Mouse (Mus musculus) inflammation-experienced regulatory T-cells, adult 6 months (primary cell): ENCODE results near the gene Gm5039. TPM values are rescaled to one million over a fixed set of nuclear protein-coding genes. Genes with fewer than 3 reads are reported as not detected.
A peak's percentile ranks its signal among the peaks of the same experiment; 100 is the strongest.
"Not testable (repeated sequence)": the region's sequence is repeated elsewhere in the genome, so short reads cannot be mapped to it uniquely, and the experiment has no call there.

Experiments
- ATAC-seq: one replicate; pipeline ENCODE4 v1.8.0; 2017
- polyA plus RNA-seq, 3 experiments: library from polyadenylated mRNA; unstranded; fragments of 100-300 nt; shearing (Covaris generic); gene quantifications; one replicate each; pipeline ENCODE4 v1.2.1; 2017

Gene Gm5039
- not detected for polyA plus RNA-seq

DNA sequence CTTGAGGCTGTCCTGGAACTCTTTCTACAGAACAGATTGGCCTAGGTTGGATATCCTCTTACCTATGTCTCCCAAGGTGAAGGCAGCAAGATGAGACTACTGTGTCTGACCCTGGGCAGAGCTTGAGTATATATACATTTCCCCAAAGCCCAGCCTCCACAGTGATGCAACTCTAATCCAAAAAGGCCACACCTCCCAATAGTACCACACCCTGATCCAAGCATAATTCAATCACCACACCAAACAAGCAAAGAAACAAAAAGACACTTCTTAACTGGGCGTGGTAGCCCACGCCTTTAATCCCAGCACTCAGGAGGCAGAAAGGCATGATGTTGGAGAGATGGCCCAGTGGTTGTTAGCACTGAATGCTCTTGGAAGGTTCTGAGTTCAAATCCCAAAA, at the start of gene Gm5039:
TSS of gene Gm5039 (minus strand) at position 101 of the 400 bp plus-strand sequence.
- ATAC-seq, result not testable (repeated sequence)

DNA sequence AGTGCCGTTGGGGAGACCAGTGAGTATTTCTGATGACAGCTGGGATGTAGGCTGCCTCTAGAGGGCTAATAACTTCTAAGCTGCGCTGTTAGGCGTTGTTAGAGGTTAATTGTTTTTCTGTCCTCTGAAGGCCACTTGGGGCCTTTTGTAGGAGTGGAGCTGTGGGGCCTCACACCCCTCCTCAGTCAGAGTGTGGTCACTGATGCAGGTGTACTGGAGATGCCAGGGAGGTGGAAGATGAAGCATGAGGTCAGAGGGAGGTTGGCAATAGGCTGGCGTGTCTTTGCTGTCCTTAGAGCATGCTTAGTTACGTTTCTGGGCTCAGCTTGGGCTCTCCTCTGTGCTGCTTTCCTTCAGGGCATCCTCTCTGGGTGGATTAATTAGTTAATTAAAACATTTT, 48.2 kb upstream of the Gm5039 start:
- ATAC-seq, result no peak

DNA sequence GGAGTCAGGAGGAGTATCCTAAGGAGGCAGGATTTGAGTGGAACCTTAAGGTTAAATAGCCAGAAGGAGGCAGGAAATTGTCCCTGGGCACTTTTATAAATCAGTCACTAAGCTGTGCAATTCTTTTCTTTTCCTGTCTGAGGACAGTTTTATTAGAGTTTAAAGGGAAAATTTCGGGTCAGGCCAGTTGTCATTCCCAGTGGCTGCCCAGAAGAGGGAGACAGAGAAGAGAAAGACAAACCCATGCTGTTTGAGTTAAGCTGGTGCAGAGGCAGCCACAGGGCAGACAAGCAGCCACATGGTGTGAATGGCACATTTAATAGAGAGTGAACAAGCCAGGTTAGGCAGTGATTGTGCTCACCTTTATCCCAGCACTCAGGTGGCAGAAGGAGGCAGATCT, 46.5 kb upstream of the Gm5039 start:
- ATAC-seq, result not testable (repeated sequence)

DNA sequence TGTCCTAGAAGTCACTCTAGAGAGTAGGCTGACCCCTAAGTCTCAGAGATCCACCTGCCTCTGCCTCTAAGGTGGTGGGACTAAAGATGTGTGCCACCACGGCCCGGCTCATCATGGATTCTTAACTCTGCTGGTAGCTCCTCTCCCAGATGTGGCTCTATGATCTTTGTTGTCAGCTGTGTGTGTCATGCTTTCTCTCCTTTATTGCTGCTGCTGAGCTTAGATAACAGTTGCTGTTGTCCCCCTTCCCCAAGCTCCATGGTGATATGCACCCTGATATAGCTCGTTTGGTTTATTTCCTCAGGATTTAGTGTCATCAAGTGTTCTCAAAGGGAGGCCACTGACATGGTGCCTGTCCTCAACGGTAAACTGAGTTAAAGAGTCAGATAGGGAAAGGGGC, 45.9 kb upstream of the Gm5039 start:
- ATAC-seq, result not testable (repeated sequence)

DNA sequence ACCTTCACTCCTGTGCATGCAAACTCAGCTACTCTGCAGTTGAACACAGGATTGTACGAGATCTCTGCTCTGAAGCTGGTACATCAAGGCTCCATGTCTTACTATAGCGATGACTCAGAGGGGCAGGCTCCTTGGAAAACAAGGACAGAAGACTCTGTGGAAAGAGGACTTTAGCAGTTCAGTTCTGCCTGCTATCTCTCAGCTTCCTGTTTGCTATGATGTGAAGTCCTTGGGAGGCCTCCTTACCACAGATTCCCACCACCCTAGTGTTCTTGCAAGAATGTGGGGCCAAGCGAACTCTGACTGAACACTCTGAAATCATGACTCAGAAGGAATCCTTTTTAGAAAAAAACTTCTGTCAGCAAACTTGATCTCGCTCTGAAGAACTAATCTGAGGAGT, 44.8 kb upstream of the Gm5039 start:
- ATAC-seq, result no peak

DNA sequence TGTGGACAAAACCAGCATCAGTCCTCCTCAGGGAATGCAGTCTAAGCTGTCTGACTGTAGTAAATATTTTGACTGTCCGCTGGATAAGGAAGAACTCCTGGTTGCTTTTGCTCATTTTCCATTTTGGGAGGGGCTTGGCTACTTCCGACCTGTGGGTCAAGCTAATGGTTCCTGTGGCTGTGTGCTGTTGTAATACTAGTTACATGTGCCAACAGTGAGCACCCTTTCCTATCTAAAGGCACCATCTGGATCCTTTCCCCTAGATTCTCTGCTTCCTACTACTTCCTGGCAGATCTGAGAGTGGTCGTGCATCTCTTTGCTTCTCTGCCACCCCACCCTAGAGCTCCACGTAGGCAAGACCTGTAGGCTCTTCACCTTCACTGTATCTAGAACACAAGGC, 43.8 kb upstream of the Gm5039 start:
- ATAC-seq, result no peak

DNA sequence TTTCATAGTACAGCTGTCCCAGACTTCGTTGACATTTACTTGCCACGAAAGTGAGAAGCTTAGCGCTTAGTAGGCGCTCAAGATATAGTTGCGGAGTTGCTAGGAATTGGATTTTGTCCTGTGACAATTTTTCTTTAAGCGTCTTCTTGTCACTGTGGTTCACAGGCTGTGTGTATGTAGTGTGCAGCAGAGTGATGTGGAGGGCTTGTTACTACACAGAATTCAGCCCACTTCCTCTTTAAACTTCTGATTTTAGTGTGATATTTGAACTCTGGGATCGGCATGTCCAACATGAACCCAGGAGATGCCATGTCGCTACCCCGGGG, 37.3 kb upstream of the Gm5039 start:
- no peak for ATAC-seq

DNA sequence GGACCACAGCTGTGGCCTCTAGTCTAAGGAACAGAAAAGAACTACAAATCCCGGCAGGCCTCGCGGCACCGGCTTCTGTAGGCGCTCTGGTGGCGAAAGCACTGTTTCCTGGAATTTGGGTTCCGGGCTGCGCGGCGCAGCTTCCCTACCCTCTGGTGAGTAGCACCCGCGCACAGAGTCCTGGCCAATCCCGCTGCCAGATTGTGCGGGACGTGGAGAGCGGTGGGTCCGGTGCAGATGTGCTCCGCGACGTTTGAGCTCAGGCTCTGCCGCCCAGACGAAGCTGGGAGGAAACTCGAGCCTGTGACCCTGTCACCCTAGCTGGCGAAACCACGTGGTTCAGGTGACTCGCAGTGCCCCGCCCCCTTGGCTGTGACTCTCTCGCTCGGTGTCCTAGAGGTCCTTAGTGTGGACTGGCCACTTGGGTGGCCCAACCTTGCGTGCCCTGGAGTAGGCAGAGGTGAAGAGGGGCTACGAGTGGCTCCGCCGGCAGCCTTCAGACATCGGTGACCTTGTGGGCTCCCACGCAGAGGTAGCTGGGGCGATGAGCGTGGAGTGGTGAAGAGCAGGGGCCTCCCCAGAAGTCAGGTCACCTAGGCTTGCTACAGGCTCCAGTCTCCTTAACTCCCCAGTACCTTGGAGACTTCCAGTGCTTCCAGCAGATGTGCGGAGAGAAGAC, 36.8 kb upstream of the Gm5039 start, which contains the start of gene Adck1:
TSS of gene Adck1 (plus strand) at position 114 of the 679 bp plus-strand sequence.
- peak; percentile 95 for ATAC-seq

DNA sequence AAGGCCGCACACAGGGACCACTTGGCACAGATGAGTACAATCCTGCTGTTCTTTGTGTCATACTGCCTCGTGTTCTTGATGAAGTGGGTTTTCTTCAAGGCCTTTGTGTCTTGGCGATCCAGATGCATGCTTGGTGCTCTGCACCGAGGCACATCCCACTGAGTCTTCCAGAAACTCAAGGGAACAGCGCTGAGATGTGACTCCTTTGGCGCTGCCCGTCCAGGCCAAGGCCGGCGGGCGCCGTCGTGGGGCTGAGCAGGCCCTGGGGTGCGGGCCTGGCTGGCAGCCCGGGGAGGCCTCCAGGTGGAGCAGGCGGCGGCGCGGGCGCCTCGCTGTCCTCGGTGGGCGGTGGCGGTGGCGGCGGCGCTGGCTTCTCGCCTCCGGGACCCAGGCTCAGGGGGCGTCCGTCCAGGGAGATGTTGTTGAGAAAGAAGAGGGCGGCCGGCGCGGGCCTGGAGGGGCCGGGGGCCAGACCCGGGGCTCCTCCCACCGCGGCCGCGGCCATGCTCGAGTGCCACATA, 30.4 kb upstream of the Gm5039 start:
- ATAC-seq, result no peak

DNA sequence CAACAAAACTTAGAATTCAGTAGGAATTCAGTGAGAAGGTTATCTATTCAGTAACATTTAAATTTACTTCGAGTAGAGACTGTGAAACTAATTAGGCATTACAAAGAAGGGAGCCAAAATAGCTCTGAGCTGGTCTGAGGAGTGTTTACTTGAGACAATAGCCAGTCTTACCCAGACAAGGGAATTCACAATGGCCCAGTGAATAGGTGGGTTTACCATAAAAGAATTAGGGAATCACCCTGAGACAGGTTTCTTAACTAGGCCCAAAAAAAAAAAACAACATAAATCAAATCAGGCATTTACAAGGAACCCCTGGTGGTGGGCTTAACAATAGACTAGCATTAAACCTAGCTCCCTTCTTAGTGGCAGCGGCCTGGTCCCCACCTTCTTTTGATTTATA, 17.5 kb upstream of the Gm5039 start:
- not testable (repeated sequence) for ATAC-seq

DNA sequence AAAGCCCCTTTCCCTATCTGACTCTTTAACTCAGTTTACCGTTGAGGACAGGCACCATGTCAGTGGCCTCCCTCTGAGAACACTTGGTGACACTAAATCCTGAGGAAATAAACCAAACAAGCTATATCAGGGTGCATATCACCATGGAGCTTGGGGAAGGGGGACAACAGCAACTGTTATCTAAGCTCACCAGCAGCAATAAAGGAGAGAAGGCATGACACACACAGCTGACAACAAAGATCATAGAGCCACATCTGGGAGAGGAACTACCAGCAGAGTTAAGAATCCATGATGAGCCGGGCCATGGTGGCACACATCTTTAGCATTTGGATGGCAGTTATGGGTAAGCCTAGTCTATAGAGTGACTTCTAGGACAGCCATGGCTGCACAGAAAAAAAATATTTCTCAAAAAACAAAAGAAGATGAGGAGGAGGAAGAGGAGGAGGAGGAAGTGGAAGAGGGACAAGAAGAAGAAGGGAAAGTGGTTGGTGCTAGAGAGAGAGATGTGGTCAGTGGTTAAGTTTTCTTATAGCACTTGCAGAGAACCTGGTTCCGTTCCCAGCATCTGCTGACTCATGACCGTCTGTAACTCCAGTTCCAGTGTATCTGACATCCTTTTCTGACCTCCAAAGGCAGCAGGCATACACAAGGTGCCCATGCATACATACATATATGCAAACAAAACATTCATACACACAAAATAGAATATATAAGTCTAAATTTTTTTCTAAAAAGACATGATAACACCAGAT, 13.0 kb upstream of the Gm5039 start:
- ATAC-seq, result not testable (repeated sequence)

DNA sequence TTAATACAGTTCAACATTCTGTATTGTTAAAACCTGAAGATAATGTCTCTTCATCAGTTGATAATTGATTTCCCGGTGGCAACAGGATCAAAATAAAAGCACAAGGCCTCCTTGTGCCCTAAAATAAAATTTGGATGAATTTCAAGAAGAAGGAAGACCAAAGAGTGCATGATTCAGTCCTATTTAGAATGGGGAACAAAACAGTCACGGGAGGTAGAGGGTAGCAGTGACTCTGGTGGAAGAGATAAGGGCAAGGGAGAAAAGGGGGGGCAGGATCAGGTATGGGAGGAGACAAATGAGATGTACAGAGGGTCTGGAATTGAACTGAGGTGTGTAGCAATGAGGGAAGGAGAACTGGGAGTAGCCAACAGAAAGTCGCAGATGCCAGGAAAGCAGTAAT, 9.3 kb downstream of the Gm5039 start:
- ATAC-seq, result no peak

DNA sequence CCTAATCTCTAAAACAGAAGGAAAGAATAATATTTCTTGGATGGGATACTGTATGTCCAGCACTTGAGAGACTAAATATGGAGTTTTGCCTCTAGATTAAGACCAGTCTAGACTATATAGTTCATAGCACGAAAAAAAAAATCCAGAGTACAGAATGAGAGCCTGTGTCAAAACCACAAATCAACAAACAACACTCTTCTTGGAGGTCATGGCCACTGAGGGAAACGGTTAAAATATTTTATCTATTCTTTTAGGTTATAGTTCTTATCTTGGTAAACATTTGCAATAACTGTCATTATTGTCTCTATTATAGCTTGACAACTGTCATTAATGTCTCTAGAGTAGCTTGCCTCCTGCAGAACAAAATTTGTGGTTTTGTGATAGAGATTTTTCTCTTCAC, 26.7 kb downstream of the Gm5039 start:
- ATAC-seq, result not testable (repeated sequence)

DNA sequence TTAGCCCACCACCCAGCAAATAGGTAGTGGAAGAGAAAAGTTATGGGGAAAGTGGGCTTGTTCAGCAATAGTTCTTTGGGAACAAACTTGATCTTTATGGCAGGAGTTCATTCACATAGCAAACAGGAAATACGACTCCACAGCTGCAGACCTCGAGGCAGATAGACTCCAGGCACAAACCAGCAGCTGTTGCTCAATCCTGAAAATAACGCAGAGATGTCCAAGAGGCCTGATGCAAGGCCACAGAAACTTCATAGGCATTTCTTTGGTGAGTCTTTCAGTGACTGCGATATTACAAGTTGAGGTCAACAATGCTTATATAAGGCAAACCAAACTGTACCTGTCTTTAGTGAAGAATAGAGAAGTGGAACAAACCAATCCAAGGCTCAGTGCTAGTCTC, 30.7 kb downstream of the Gm5039 start:
- ATAC-seq, result not testable (repeated sequence)

DNA sequence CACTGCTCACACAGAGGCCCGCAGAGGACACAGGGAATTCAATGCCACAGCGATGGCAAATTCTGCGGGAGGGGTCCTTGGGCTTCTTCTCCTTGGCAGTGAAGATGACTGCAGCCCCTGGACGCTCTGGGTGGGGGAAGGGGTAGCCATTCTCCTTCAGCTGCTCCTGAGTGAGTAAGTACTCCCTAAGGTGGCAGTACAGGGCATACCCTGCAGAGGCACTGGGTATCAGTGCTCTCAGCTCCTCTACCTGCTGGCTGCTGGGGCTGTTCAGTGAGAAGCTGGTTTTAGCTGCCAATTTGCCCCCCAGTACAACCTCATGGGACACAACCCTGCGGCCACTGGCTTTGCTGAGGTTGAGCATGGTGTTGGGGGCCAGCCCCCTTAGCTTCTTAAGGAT, 38.6 kb downstream of the Gm5039 start:
- ATAC-seq, result not testable (repeated sequence)

DNA sequence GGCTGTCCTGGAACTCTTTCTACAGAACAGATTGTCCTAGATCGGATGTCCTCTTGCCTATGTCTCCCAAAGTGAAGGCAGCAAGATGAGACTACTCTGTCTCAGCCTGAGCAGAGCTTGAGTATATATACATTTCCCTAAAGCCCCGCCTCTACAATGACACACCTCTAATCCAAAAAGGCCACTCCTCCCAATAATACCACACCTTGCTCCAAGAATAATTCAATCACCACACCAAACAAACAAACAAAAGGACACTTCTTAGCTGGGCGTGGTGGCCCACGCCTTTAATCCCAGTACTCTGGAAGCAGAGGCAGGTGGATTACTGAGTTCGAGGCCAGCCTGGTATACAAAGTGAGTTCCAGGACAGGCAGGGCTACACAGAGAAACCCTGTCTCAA, 49.4 kb downstream of the Gm5039 start, which contains the start of gene Gm5662:
TSS of gene Gm5662 (minus strand) at position 101 of the 400 bp plus-strand sequence.
- ATAC-seq, result not testable (repeated sequence)

Other genes with a start within 250 kb of the Gm5039 start
- not detected for gene Gm16368, start 240.3 kb downstream of the Gm5039 start, polyA plus RNA-seq
- not detected for gene Gm10436, start 141.9 kb downstream of the Gm5039 start, polyA plus RNA-seq
- gene Gm8332, start 73.9 kb downstream of the Gm5039 start, polyA plus RNA-seq, result not detected
- gene Gm5662, start 49.5 kb downstream of the Gm5039 start, polyA plus RNA-seq, result not detected
- 10 to 100 TPM in 2 of 3 experiments, 1 to 10 TPM in 1; 7.9 to 10.8 (median 10.8) TPM for gene Adck1, start 36.5 kb upstream of the Gm5039 start, polyA plus RNA-seq